Mouse (Mus musculus) forebrain, embryonic 16.5 days (tissue): ENCODE results near the gene Spaca7. TPM values are rescaled to one million over a fixed set of nuclear protein-coding genes. Genes with fewer than 3 reads are reported as not detected.
A peak's percentile ranks its signal among the peaks of the same experiment; 100 is the strongest.

Source experiments
- ATAC-seq: fragments of 200-750 bp; cut with Nextera tagmentation; 2 replicates; pipeline ENCODE4 v1.8.0; 2017; ENCODE audit warnings: mild to moderate bottlenecking, moderate library complexity
- H3K27ac ChIP-seq: fragments of 300-500 bp; sonication (generic); 2 replicates; pipeline ENCODE4 v1.5.1; 2014; ENCODE audit warnings: low read length, control low read depth
- H3K27me3 ChIP-seq: fragments of 300-500 bp; sonication (generic); replicated peaks from 2 replicates; pipeline ENCODE4 v1.6.1; 2014; ENCODE audit warnings: low read length; ENCODE audit not compliant: control insufficient read depth, insufficient read depth
- H3K36me3 ChIP-seq: fragments of 300-500 bp; sonication (generic); 2 replicates; pipeline ENCODE4 v1.6.1; 2014; ENCODE audit not compliant: control insufficient read depth, insufficient read depth
- H3K4me1 ChIP-seq: fragments of 300-500 bp; sonication (generic); replicated peaks from 2 replicates; pipeline ENCODE4 v1.6.1; 2014; ENCODE audit warnings: low read length; ENCODE audit not compliant: control insufficient read depth, insufficient read depth
- H3K4me2 ChIP-seq: fragments of 300-500 bp; sonication (generic); 2 replicates; pipeline ENCODE4 v1.6.1; 2014; ENCODE audit warnings: mild to moderate bottlenecking, low read length, control low read depth
- H3K4me3 ChIP-seq: fragments of 300-500 bp; sonication (generic); replicated peaks from 2 replicates; pipeline ENCODE4 v1.5.1; 2014; ENCODE audit warnings: mild to moderate bottlenecking, low read length, control low read depth
- H3K9ac ChIP-seq: fragments of 300-500 bp; sonication (generic); replicated peaks from 2 replicates; pipeline ENCODE4 v1.6.1; 2014; ENCODE audit warnings: low read depth, low read length, control low read depth
- H3K9me3 ChIP-seq: fragments of 300-500 bp; sonication (generic); 2 replicates; pipeline ENCODE4 v1.6.1; 2016; ENCODE audit warnings: low read length; ENCODE audit not compliant: control insufficient read depth
- WGBS: fragments of 180-500 bp; shearing (Covaris S2); extraction: QIAGEN DNeasy Blood & Tissue Kit; methylation state at CpG from one replicate; pipeline ENCODE4 v1.1.7; 2014; 5-methylcytosine and 5-hydroxymethylcytosine counted together
- polyA plus RNA-seq: library from polyadenylated mRNA; unstranded; fragments of >200 nt; fragmentation: Nextera tagmentation; extraction: Ambion mirVana; gene quantifications from 2 replicates; pipeline ENCODE4 v1.2.1, GENCODE M21; 2015

The Spaca7 gene
- not detected in 2 replicates for polyA plus RNA-seq

DNA sequence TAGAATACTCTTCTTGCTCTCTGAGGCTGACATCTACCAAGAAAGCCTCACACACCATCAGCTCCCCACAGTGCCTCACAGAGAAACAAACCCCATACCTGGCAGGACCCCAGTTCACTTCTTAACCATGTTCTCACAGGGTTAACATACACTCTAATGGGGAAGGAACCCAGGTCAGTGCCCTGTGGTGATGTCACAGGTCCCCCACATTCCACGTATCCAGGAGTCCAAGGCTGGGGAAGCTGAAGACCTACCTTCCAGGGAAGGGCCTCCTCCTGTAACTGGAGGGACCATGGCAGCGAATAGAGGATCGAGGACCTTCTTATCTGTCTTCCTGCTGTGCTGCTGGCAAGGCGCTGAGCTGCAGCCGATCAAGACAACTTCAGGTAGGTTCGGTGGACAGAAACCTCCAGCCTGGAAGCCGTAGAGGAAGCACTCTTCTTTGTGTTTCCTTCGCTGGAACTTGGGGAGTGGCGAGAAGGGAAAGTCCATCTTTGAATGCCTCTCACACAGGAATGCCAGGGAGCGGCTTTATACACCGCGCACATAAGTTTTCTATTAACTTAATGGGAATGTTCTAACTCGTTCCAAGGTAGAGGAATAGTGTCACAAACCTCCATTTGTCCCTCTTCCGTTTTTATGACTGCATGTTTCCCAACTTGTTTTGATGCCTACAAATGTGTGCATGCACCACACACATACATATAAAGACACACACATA lies at the start of gene Spaca7:
TSS of gene Spaca7 (plus strand) at position 216 of the 721 bp plus-strand sequence.
- Histone ChIP-seq H3K27me3 (no peaks in the 10 kb centered on the region), H3K36me3 (no peaks in the 10 kb centered on the region), H3K27ac (no peak within 1 kb of the TSS), H3K9ac (no peak within 1 kb of the TSS), H3K4me2 (no peak within 1 kb of the TSS), H3K9me3 (0 out of 2 replicates have a peak, but pooled peaks cover 2% of the 10 kb centered on the region), H3K4me1 (no peaks in the 10 kb centered on the region), H3K4me3 (no peak within 1 kb of the TSS)
- 80% methylated on average over 14 of the region's 14 CpGs for WGBS
- ATAC-seq = no peak

DNA sequence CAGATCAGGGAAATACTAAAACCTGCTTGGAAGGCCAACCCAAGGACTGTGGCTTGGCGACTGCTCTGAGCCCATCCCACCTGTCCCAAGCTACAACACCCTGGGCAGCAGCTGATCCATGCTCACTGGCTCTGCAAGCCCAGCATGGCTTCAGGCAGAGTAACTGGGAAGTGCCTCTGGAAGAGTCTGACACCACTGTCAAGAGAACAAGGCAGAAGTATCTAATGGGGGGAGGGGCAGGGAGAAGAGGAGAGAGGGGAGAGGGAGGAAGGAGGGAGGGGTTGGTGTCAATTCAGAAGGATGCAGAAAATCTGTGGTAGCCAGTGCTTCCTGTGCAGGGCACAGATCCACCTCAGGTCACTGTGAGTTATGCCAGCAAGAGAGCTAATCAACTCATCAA lies 48.5 kb upstream of the Spaca7 start:
- H3K4me3 ChIP-seq = no peak overlapping the region
- no peak overlapping the region for H3K27ac ChIP-seq
- H3K4me2 ChIP-seq = no peak overlapping the region
- H3K36me3 ChIP-seq = no peaks in the 10 kb centered on the region
- whole genome bisulfite sequencing = 35% methylated on average over 1 of the region's 1 CpGs
- ATAC-seq = no peak
- no peaks in the 10 kb centered on the region for H3K27me3 ChIP-seq
- H3K4me1 ChIP-seq = no peaks in the 10 kb centered on the region; the same call in 1 of the 2 replicates
- no peak overlapping the region for H3K9ac ChIP-seq
- peaks cover 4% of the 10 kb centered on the region for H3K9me3 ChIP-seq

DNA sequence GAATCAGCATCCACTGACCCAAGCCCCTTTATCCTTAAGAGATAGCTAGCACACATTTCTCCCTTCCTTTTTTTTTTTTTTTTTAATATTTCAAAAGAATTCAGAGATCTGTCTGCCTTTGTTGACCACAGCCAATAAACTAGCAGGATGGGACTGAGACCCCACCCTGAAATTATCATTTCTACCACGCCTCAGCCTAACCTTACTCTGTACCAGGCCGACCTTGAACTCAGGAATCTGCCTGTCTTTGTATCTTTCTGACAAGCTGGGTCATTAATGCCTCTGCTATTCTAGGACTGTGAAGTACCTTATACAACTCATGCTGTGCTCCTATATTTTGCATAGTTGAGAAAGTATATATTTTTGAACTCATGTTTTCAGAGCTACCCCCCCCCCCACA lies 44.2 kb upstream of the Spaca7 start:
- Histone ChIP-seq H3K4me3 (no peak overlapping the region), H3K36me3 (no peaks in the 10 kb centered on the region), H3K27me3 (no peaks in the 10 kb centered on the region), H3K9ac (no peak overlapping the region), H3K27ac (no peak overlapping the region), H3K9me3 (no peaks in the 10 kb centered on the region), H3K4me2 (no peak overlapping the region), H3K4me1 (no peaks in the 10 kb centered on the region; the same call in 1 of the 2 replicates)
- no peak for ATAC-seq
- 91% methylated on average over 2 of the region's 2 CpGs for WGBS

DNA sequence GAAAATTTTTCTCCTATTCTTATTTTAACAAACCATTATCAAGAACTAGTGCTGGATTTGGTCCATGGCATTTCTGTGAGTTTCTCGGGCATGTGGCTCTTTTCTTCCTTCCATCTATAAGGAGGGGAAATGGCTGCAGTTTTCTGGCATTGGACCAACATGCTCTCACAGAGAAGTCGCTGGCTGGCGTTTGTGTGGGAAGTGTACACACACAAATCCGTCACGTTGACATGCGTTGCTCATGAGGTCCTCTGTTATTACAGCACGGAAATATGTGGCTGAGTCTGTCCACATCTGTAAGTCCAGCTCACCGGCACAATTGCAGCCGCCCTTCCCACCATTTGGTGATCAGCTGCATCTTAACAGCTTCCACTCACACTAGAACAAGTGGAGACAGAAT lies 37.2 kb upstream of the Spaca7 start:
- peaks cover 4% of the 10 kb centered on the region for H3K4me1 ChIP-seq
- H3K36me3 ChIP-seq = no peaks in the 10 kb centered on the region
- H3K4me3 ChIP-seq = no peak overlapping the region

DNA sequence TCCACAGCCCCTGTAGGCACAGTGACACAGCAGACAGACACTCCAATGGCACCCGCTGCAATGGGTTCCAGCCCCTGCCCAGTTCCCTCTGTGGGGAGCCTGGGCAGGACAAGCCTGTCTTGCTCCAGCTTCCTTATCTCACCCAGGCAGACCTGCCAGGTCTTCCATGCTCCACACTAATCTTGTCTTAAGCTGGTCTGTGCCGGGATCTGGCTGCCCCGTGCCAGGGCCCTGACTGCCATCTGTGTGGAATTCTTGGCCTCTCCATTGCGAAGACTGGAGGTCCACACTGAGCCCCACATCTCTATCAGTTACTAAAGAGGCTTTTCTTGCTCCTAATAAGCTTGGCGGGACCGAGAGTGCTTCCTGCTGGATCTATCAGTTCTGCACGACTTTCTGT lies 36.5 kb upstream of the Spaca7 start:
- no peaks in the 10 kb centered on the region for H3K36me3 ChIP-seq
- no peak overlapping the region for H3K4me2 ChIP-seq
- H3K9ac ChIP-seq = no peak overlapping the region
- no peaks in the 10 kb centered on the region for H3K27me3 ChIP-seq
- WGBS = 88% methylated on average over 7 of the region's 7 CpGs
- peaks cover 4% of the 10 kb centered on the region for H3K4me1 ChIP-seq
- H3K9me3 ChIP-seq = peaks cover 9% of the 10 kb centered on the region; the same call in 1 of the 2 replicates
- H3K27ac ChIP-seq = no peak overlapping the region
- no peak for ATAC-seq
- no peak overlapping the region for H3K4me3 ChIP-seq

More for the DNA sequence above, 37.2 kb upstream of the Spaca7 start:
- H3K9me3 ChIP-seq = peaks cover 9% of the 10 kb centered on the region; the same call in 1 of the 2 replicates
- no peak overlapping the region for H3K4me2 ChIP-seq
- no peak overlapping the region for H3K27ac ChIP-seq
- no peak overlapping the region for H3K9ac ChIP-seq
- ATAC-seq = no peak
- H3K27me3 ChIP-seq = no peaks in the 10 kb centered on the region
- WGBS = 27% methylated on average over 9 of the region's 9 CpGs

DNA sequence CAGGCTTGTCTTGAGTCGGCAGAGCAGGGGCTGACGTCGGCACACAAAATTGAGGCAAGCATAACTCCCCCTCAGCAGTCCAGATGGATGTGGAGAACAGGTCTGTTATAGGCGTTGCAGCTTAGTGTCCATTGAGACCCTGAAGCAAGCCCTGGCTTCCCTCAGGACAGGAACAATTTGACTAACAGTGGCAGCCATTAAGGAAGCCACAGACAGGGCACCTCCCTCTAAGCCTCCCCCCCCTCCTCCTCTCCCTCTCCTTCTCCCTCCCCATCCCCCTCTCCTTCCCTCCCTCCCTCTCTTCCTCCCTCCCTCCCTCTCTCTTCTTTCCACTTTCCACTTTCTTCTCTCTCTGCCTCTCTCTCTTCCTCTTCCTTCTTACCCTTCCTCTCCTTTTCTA lies 27.6 kb upstream of the Spaca7 start:
- Histone ChIP-seq H3K4me2 (no peak overlapping the region), H3K27ac (no peak overlapping the region), H3K4me1 (peaks cover 10% of the 10 kb centered on the region), H3K36me3 (no peaks in the 10 kb centered on the region), H3K4me3 (no peak overlapping the region), H3K9ac (no peak overlapping the region), H3K27me3 (no peaks in the 10 kb centered on the region), H3K9me3 (no peaks in the 10 kb centered on the region)
- no peak for ATAC-seq
- WGBS = 44% methylated on average over 4 of the region's 4 CpGs

DNA sequence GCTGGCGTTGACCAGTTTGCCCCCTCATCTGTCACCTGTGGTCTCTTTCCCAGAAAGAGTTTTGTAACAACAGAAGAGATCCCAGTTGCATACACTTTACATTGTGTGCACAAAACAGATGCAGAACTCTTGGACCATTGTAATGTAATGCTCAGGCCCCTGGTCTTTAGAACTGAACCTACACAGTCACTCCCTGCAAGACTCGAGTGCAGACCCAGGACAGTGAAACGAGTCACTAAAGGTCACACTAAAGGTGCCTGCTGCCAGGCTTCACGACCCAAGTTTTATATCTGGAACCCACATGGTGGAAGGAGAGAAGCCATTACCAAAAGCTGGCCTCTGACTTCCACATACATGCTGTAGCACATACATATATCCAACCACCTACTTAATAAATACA lies 27.2 kb upstream of the Spaca7 start:
- no peak for ATAC-seq
- Histone ChIP-seq H3K36me3 (no peaks in the 10 kb centered on the region), H3K27me3 (no peaks in the 10 kb centered on the region), H3K27ac (no peak overlapping the region), H3K9me3 (no peaks in the 10 kb centered on the region), H3K9ac (no peak overlapping the region), H3K4me1 (peaks cover 10% of the 10 kb centered on the region), H3K4me3 (no peak overlapping the region), H3K4me2 (no peak overlapping the region)
- WGBS = 72% methylated on average over 4 of the region's 4 CpGs

DNA sequence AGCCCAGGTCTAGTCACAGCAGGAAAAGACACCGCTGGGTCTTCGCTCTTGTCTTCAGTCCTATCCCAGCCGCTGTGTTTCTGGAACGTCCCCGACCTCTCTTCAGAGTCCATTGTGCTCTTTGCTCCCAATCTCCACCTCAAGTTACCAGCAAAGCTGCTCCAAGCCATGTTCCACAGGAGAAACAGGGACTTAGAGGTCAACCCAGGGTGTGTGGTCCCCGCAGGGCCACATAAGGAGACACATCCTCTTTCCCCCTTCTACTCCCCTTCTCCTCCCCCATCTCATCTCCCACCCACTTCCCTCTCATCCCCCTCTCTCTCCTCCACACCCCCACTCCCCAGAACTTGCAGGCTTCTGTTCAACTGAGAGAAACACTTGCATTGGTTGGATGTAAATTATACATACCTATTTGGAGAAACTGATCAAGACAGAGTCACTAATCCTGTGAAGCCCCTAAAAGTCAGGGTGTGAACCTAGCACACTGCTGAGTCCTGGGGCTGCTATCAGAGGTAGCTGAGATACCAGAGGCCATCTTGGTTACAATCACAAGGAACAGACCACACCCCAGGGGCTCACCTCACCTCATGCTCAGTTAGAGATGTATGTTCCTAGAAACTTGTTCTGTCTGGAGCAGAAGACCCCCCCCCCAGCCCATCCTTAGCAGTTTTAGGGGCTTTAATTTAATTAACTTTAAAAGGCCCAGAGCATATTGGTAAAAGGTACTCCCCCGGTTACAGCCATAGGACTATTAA lies 25.2 kb upstream of the Spaca7 start:
- Histone ChIP-seq H3K4me2 (no peak overlapping the region), H3K4me1 (peaks cover 10% of the 10 kb centered on the region), H3K9me3 (no peaks in the 10 kb centered on the region), H3K4me3 (no peak overlapping the region), H3K27ac (no peak overlapping the region), H3K27me3 (no peaks in the 10 kb centered on the region), H3K9ac (no peak overlapping the region), H3K36me3 (no peaks in the 10 kb centered on the region)
- 38% methylated on average over 7 of the region's 7 CpGs for WGBS
- ATAC-seq = no peak

DNA sequence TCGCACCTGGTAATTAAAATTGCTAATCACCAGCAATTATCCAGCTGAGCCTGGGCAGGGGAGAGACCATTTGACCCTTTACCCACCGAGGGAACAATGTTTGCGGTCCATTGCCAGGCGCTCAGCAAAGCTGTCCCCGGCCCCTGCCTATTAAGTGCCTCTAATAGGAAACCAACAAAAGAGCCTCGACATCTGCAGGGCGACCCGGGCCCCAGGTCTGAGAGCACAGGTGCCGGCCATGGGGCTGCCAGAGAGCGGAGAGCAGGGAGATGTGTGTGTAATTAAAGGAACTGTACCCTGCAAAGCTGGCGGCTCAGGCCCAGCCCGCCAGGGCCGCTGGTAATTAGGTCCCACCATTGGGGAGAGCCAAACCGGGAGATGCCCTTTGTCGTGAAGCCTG lies 24.6 kb upstream of the Spaca7 start:
- Histone ChIP-seq H3K9ac (no peak overlapping the region), H3K4me1 (peaks cover 10% of the 10 kb centered on the region), H3K4me2 (no peak overlapping the region), H3K9me3 (no peaks in the 10 kb centered on the region), H3K27ac (no peak overlapping the region; the same call in 1 of the 2 replicates), H3K27me3 (no peaks in the 10 kb centered on the region), H3K4me3 (no peak overlapping the region), H3K36me3 (no peaks in the 10 kb centered on the region)
- 2% methylated on average over 15 of the region's 15 CpGs for WGBS
- peak; percentile 92 for ATAC-seq
